Mouse (Mus musculus) A20 (cell line): ENCODE results near the gene Pxmp4.
A peak's percentile ranks its signal among the peaks of the same experiment; 100 is the strongest.

Experiments used
- DNase-seq: peaks from one replicate; pipeline ENCODE4 v3.0.0-alpha.2; 2011; ENCODE audit warnings: low read depth, low spot score

Pxmp4 gene

GRCm38 (mm10) chr2:154613118-154614115 is 9.9 kb upstream of the Pxmp4 start, which contains the start of the genes Zfp341 and 4930519P11Rik:
TSS of gene Zfp341 (plus strand) at chr2:154613297.
TSS of gene 4930519P11Rik (minus strand) at chr2:154613437.
- DNase-seq, result peak; percentile 94

GRCm38 (mm10) chr2:154609050-154609767 is 5.7 kb upstream of the Pxmp4 start:
- DNase-seq, result no peak

GRCm38 (mm10) chr2:154606965-154607364 is 3.5 kb upstream of the Pxmp4 start:
- DNase-seq, result no peak

GRCm38 (mm10) chr2:154604156-154604555 is 648 bp upstream of the Pxmp4 start:
- no peak for DNase-seq

- no peak for DNase-seq
These were observed 386 bp downstream of the Pxmp4 start for GRCm38 (mm10) chr2:154603007-154603637.

- DNase-seq, result no peak
These were observed 2.2 kb downstream of the Pxmp4 start for GRCm38 (mm10) chr2:154601324-154601723.

- no peak for DNase-seq
These were observed 2.9 kb downstream of the Pxmp4 start for GRCm38 (mm10) chr2:154600586-154600985.

- peak; percentile 70 for DNase-seq
These were observed 6.1 kb downstream of the Pxmp4 start for GRCm38 (mm10) chr2:154597399-154597798.

GRCm38 (mm10) chr2:154595775-154596174 is 7.7 kb downstream of the Pxmp4 start:
- DNase-seq, result no peak

GRCm38 (mm10) chr2:154593025-154593424 is 10.5 kb downstream of the Pxmp4 start:
- DNase-seq, result peak; percentile 57

GRCm38 (mm10) chr2:154591239-154591638 is 12.3 kb downstream of the Pxmp4 start:
- DNase-seq, result no peak

GRCm38 (mm10) chr2:154589051-154589450 is 14.5 kb downstream of the Pxmp4 start:
- no peak for DNase-seq

GRCm38 (mm10) chr2:154586405-154586804 is 17.1 kb downstream of the Pxmp4 start:
- DNase-seq, result peak; percentile 77

GRCm38 (mm10) chr2:154584931-154585601 is 18.4 kb downstream of the Pxmp4 start:
- no peak for DNase-seq

GRCm38 (mm10) chr2:154583906-154584872 is 19.3 kb downstream of the Pxmp4 start:
- DNase-seq, result no peak

- no peak for DNase-seq
These were observed 22.1 kb downstream of the Pxmp4 start for GRCm38 (mm10) chr2:154581421-154581820.

GRCm38 (mm10) chr2:154580586-154580985 is 22.9 kb downstream of the Pxmp4 start:
- DNase-seq, result no peak

- peak; percentile 24 for DNase-seq
These were observed 25.8 kb downstream of the Pxmp4 start for GRCm38 (mm10) chr2:154577744-154578067.

GRCm38 (mm10) chr2:154576876-154577743 is 26.4 kb downstream of the Pxmp4 start:
- peak; percentile 88 for DNase-seq
